Mouse (Mus musculus) layer of hippocampus, postnatal 14 days (tissue): Measurements from ENCODE around the gene Dgki. TPM values are rescaled to one million over a fixed set of nuclear protein-coding genes. Genes with fewer than 3 reads are reported as not detected.

Source experiments
- DNase-seq, 2 experiments: peaks; one replicate each; pipeline ENCODE4 v3.0.0; 2021 to 2022; ENCODE audit warnings: low spot score in 2 of 2, mixed read lengths in 1 of 2
- total RNA-seq, 2 experiments: library from RNA; stranded (reverse); gene quantifications; 2 replicates each; pipeline ENCODE4 v1.2.3; 2021

Dgki gene
- total RNA-seq, 2 experiments from 2014 or later, result 51.7 to 57.8 TPM

DNA sequence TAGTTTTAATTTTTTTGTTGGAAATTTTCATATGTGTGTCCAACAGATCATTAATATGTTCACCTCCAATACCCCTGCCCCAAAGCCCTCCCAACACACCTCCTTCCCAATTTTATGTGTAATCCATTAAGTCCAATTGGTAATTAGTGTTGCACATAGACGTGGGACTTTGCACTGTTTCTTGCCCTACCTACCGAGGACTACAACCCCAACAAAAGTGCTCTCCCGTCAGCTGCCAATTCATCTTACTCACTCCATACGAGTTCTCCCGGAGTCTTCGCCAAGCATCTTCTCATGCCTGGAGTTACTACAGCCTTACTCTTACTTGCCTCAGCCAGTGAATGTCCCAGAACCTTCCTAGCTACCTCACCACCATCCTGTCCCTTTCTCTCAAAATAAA lies 271.1 kb downstream of the Dgki start:
- DNase-seq, result no peak

DNA sequence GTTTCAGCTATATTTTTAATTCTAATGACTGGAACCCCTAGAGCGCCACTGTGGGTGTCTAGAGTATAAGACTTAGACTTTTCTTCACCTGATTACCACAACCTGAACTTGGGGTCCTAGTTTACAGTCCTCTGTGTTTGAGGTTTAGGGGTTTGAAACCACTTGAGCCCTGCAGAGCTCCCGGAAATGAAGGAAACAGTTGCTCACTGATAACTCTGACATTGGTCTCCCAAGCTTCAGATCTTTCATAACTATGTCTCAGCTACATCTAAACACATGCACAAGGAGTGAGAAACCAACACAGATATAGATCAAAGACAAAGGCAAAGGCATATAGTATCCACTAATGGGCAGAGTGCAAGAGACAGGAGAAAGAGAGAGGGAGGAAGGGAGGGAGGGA lies 271.7 kb downstream of the Dgki start:
- no peak for DNase-seq

DNA sequence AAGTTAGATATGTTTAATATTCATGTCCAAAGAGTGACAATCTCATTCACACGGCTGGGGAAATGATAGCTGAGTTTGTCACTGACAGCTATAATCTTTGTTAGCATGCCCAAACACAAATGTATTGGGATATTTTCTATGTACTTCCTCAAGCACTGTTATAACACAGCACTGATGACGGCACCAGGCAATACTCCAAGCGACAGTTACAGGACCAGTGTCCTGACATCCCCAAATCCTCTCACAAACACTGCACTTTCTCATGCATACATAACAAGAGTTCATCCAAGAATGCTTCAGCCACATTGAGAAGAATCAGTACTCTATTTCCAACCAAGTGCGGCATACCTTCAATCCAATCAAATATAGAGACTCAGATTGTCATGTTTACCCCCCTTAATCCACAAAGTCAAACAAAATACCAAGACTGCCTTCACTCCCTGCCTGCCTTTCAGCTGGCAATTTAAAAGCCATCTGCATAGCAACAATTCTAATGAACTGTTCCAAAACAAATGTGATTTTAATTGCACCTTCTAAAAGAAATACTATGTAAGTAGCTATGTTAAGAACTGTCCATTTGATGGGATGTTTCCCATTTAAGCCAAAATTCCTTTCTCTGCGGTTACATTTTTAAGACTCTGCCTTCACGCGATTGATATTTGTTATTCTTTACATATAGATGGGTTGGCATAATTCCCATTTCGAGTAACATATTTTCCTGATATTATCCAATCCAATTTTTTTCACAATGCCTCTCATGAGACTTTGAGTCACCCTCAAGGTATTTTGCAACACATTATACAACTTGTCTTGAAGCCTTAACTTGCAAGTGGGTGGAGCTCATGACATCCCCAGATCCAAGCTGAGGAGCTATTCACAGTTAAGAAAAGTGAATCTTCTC lies 273.4 kb downstream of the Dgki start:
- peak in 1 of 2 experiments; percentile 46 for DNase-seq

DNA sequence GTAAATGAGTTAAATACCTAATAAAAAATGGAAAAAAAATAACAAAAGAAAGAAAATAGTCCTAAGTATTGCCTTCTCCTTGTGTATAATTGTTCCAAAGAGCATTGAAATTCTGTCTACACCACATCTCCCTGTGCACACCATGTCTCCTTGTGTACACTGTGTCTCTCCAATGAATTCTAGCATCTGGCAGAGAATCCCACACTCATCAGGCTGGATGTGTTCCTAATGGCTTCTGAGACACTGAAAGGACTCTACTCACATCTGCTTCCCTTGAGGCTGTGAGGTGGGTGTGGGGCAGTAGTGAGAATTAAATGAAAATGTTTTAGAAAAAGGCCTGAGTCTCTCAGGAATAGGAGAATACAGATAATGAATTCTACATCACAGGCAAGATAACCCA lies 283.9 kb downstream of the Dgki start:
- DNase-seq, result no peak

DNA sequence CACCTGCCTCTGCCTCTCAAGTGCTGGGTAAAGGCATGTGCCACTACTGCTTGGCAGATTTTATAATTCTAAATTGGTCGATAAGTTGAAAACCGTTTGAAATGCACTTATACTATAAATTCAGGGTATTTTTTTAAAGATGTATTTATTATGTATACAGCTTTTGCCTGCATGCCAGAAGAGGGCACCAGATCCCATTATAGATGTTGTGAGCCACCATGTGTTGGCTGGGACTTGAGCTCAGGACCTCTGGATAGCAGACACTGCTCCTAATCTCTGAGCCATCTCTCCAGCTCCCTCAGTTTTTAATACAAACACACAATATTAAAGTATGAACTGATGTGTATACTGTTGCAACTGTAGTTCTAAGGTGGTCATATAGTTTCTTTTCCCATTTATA lies 288.4 kb downstream of the Dgki start:
- DNase-seq, result no peak

DNA sequence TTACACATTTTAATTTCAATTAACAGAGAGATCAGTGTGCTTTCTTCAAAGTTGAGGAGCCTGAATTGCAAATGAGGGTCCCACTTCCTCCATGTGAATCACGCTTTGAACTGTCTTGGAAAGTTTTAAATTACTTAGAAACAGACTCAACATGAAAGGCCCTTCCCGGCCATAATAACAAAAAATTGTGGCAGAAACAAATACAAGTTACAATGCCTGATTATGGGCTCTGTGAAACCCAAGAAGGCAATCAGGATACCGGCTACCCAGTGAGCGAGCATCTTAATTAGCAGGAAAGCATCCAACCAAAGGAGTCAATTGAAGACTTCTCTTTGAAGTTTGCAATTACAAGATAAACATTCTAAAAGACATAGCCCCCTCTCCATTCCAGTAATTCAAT lies 292.4 kb downstream of the Dgki start:
- DNase-seq, result peak in 1 of 2 experiments; percentile 38

DNA sequence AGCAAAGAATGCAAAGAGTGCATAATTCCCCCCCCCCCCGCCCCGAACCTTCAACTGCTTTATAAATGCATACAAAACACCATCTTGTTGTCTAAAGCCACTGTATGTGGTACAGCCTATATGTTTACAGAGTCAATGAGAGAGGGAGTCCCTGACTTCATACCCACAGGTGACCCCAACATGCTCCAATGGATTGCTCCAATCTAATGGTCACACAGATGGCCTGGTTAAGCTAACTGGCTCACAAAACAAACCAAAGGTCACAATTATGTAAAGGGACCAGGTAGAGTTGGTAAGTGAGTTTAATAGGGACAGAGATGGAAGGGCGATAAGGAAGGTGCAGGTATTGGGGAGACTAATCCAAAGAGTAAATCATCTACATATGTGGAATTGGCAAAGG lies 295.1 kb downstream of the Dgki start:
- DNase-seq, result no peak

DNA sequence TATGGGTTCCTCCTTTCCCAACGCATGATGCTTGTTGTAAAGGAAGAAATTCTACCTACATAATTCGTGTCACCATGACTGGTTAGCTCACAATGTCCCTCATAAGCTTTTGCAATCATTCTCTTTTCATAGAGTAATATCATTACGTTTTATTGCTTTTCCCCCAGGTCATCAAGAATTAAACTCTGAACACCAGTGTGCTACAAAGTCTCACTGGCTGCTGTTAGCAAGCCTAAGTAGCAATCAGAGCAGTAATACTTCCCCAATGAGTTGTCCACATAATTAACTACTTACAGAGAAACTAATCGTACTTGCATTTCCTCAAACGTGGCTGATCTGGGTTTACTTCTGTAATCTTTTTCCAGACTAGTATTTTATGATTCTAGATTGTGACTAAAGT lies 296.7 kb downstream of the Dgki start:
- no peak for DNase-seq

DNA sequence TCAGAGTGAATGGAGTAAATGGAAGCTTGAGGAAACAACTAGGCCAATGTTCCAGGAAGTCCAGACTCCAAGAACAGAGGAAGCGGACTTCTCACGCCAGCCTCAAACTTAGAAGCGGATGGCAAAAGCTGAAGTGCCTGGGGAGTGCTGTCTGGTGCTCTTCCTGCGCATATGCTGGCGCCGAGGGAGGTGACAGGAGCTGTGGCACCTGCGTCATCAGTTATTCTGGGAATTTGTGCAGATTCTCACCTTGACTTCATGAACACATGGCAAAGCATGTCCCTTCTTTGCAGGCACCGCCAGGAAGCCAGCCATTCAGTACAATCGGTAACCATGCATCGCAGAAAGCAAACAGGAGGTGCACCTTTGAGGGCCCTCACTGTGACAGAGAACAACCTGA lies 301.0 kb downstream of the Dgki start:
- DNase-seq, result no peak

DNA sequence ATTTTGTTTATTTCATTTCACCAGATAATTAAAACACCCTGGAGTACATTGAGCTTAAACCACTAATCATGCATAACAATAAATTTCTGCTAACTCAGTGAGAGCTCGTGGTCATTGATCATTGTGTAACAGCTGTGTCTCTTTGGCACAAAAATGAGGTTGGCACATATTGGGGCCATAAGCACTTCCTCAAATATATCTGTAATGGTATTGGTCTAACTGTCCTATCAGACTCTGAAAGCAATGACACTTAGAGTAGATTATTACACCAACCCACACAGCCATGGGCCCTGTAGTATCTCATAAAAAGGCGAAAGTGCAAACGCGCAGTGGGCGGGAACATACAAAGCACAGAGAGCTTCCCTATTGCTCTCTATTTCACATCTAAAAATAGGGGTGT lies 305.7 kb downstream of the Dgki start:
- DNase-seq, result no peak

DNA sequence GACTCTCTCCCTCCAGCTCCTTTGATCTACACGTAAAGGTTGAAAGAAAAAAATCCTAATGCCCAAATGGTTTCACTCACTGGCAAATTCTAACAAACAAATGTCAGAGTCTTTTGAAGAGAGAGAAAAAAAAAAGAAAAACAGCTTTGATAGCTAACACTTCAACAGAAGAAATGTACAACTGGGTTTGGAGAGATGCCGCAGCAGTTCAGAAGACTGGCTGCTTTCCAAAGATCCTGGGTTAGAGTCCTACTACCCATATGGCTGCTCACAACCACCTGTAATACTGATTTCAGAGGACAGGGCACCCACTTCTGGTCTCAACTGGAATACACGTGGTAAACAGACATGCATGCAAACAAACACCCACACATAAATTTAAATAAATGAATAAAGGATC lies 309.8 kb downstream of the Dgki start:
- peak in 1 of 2 experiments; percentile 24 for DNase-seq

DNA sequence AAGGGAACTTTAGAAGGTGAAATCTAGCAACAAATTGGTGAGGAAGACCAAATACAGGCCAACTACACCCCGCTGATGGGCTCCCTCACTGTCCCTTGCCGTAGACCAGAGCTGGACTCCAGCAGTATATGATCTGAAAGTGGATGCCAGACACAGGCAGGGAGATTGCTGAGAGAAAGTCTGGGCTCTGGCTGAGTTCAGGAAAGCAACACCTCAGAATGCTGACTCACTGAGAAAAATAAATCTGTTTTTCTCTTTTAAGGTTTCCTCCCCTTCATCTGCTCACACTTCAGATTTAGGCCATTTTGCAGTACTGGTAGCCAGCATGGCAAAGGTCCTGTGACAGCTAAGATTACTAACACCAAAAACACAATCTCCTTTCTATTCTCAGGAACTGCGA lies 311.2 kb downstream of the Dgki start:
- DNase-seq, result no peak

DNA sequence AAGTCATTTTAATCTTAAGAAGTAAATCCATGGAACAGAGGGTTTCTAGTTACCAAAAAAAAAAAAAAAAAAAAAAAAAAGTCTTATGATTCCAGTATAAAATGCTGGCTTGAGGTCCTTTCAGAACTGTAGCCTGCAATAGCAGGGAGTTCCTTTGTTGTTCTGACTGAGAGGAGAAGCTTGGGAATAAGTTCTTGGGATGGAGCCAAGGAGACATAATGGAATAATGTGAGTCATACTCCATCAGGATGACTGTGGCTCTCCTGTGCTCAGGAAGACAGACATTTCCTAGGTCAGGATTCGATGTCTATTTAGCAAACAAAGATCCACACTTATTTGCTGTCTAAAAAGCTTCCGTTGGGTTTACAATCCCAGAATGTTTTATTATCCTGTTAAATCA lies 318.3 kb downstream of the Dgki start:
- peak in 1 of 2 experiments; percentile 46 for DNase-seq

DNA sequence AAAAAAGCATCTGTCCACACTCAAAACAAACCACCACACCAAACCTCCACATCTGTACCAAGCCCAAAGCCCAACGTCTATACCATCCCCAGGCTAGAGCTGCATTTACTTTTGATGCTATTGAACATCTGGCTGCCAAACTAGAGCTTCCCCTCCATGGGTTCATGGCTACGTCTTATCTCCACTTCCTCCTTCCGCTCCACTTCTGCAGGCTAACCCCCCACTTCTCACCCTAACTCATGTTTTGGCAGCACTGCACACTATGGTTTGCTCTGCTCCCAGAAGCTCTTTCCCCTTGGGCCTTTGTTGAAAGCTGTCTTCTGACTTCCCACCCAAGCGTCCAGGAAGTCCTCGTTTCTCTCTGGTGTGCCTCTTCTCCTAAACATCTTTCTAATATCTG lies 319.5 kb downstream of the Dgki start:
- DNase-seq, result no peak

DNA sequence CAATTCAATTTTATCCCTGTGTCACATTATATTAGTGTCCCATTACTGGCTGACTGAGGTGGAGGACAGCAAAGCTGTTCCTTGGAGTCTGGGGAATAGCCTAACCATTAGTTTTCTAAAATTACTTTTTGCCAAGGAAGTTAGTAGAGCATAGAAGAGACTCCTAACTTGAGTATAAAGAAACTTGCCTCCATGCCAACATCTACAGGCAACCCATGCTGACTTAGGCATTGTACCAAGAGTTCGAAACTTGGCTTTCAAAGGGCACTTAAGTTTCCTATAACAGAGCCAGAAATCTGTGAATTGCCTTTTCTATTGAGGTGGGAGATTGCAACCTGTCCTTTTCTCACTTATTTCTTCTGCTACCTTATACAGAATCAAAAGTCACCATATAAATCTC lies 321.8 kb downstream of the Dgki start:
- DNase-seq, result no peak

DNA sequence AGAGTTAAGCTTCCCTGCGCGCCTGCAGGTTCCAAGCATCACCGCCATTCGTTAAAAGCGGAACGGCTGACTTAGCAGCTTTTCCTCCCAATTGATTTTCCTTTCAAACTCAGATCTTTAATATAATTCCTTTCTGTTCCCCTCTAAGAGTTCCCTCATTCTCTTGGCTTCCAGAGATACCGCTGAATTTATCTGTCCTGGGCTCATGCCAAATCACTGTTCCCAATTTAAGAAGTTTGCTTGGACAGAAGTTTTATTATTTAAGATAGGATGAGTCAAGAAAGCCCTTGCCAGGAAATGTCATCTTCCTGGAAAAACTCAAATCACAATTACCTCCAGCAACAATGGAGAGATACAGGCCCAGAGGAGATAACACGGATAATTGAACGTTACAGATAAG lies 326.9 kb downstream of the Dgki start:
- DNase-seq, result no peak

DNA sequence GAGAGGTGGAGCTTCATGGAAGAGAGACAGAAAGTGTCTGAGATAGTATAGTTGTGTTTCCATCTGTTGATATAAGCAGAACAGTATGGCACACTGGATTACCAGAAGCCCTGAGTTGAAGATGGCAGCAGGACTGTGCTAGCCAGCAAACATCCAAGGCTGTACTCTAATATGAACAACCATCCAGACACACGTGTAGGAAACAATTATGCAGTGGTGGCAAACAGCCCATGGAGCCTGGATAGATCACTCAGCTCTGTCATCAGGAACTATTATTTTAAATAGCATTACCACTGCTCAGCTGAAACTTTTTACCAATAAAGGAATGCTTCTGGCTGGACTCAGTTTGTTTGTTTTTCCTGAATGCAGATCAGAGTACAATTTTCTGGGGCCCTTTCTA lies 327.5 kb downstream of the Dgki start:
- DNase-seq, result no peak

DNA sequence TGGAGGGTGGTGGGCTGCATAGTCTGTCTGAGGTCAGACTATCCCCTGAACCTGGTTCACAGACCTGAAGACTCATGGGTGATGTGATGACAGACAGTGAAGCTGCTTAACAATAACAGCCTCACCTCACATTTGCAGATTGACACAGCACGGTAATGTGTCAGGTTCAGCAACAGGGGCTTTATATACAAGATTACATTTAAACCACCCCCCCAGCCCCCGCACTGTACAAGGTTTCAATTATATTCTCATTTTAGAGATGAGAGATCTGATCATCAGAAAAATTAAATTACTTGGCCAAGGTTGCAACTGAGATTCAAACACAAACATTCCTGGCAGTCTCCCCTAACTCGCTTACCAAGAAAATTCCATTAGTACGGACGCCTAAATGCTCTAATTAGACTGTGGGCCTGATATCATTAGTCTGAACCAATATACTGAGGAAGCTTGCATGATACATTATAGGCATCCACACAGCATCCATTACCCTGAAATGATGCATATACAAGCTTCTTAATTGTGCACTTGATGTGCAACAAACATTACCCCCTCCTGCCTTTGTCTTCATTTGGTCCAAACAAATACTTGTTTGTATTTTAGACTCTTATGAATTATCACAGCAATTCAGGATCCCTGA lies 330.6 kb downstream of the Dgki start:
- no peak for DNase-seq

DNA sequence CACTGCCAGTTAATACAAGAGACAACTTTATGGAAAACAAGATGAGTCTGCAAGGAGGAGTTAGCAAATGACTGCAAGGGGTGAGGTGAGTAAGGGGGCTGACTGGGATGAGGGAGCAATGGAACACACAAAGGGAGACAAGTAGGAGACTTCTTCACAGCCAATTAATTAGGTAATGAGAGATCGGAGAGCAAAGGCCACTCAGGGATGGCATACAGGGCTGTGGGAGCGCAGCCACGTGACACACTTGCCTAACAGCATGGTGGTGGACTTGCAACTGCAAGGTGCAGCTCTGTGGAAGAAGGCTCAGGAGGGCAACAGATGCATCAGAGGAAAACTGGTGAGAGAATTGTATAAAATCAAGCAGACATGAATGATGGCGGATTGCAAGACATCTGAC lies 339.3 kb downstream of the Dgki start:
- no peak for DNase-seq

DNA sequence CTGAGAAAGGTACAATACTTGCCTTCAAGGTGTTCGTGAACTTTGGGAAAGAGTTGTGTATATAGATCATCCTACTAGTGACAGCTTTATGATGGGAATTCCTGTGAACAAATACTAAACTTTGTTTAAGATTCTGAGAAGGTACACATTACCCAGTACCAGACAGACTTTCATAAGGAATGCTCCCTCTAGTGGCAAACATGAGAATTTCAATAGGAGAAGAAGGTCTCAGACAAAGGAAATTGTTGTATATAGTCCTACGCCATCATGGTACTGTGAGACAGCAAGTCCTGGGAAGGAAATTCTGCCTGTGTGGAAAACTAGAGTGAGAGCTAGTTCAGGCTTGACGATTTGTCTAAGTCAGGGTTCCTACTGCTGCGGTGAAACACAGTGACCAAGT lies 344.7 kb downstream of the Dgki start:
- no peak for DNase-seq

DNA sequence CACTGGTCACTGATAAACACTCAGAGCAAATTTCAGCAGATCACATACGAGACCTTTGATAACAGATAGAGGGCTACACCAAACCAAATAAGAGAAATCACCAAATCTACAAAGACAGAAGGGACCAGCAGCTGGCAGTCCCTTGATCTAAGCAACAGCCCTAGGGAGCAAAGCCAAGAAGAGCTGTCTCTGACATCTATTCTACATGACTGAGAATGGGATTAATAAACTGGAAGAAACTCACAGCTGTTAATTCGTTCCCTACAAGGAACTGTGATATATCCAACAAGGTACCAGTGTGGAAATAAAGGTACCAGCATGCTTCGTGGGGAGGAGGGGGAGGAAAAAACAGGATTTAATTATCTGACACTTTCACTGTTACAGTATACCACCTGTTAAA lies 349.3 kb downstream of the Dgki start:
- DNase-seq, result no peak

DNA sequence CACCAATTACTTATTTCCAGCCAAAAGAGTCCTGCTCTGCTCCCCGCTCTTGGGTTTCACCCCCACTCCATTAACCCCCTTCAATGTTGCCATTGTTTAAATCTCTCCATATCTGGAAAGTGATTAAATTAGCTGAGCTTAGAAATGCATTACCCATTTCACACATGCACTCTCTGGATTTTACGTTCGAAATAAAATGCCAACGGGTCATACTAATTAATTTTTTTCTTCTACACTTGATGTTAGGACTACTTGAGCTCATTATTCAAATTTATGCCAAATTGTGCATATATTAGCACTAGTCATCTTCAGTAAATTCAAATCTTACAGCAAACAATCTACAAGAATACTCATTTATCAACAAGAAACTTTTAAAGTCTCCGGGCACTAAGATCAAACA lies 352.1 kb downstream of the Dgki start:
- DNase-seq, result no peak

DNA sequence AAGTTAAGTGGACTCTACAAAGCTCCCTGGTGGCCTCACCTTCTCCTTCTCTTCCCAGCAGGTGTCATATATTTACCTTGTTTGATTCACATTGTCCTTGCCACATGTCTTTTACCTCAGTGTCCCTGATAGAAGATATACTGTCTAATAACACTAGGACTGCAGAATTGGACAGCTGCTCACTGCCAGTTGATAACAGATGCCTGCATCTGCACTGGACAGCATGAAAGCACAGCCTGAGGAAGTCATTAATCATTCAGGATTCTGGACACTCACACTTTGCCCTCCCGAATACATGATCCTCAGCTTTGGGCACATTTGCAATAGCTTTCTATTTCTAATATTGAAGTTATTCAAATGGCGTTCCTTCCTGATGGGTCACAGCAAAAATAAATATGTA lies 362.5 kb downstream of the Dgki start:
- no peak for DNase-seq
